Mouse (Mus musculus): ENCODE results near the gene Pttg1. TPM values are rescaled to one million over a fixed set of nuclear protein-coding genes. Genes with fewer than 3 reads are reported as not detected.

Pttg1 gene
- total RNA-seq (2021): 10 to 100 TPM; 21.2 to 24.3 TPM
- long read RNA-seq, experiment 1, transcript Pttg1-206 (5 exons, 948 nt): major isoform, 8 of 13 reads
- long read RNA-seq, experiment 1, partial matches to known transcripts: 0 of 13 reads
- long read RNA-seq, experiment 1, other reads (novel, unspliced or antisense): 2 of 13 reads
- long read RNA-seq, experiment 2, transcript Pttg1-202 (6 exons, 741 nt): minor isoform, 12 of 38 reads
- long read RNA-seq, experiment 2, transcript Pttg1-206 (5 exons, 948 nt): major isoform, 14 of 38 reads
- long read RNA-seq, experiment 2, partial matches to known transcripts: 4 of 38 reads
- long read RNA-seq, experiment 2, other reads (novel, unspliced or antisense): 0 of 38 reads

GRCm38 (mm10) chr11:43425824-43426413, at the start of gene Pttg1:
Gene Pttg1, minus strand, starts transcription at chr11:43426251.
- DNase-seq (ENCODE audit: low spot score in 2 of 2): peak; percentile 40 to 71

- no peak for DNase-seq (ENCODE audit: low spot score in 2 of 2)
Observed at GRCm38 (mm10) chr11:43474225-43474774, 48.2 kb upstream of the Pttg1 start, which contains the start of gene C1qtnf2. Gene C1qtnf2, plus strand, starts transcription at chr11:43474276.

- DNase-seq (ENCODE audit: low spot score in 2 of 2): no peak
Observed at GRCm38 (mm10) chr11:43473635-43474224, 47.7 kb upstream of the Pttg1 start.

DNA sequence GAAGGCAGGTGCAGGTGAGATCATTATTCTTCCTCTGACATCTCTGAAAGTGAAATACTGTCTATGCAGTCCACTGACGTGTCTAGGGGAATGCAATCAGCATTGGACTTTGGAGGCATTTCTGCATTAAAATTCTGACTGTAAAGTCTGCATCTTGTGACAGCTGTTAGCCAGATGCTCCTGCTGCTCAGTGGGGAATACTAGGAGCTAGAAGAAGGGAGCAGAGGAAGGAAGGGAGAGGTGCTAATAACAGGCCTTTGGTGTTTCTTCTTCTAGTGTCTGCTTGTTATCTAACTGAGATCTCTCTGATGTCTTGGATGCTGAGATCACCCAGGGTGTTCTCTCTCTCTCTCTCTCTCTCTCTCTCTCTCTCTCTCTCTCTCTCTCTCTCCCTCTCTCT, 47.1 kb upstream of the Pttg1 start:
- DNase-seq (ENCODE audit: low spot score in 2 of 2): no peak

DNA sequence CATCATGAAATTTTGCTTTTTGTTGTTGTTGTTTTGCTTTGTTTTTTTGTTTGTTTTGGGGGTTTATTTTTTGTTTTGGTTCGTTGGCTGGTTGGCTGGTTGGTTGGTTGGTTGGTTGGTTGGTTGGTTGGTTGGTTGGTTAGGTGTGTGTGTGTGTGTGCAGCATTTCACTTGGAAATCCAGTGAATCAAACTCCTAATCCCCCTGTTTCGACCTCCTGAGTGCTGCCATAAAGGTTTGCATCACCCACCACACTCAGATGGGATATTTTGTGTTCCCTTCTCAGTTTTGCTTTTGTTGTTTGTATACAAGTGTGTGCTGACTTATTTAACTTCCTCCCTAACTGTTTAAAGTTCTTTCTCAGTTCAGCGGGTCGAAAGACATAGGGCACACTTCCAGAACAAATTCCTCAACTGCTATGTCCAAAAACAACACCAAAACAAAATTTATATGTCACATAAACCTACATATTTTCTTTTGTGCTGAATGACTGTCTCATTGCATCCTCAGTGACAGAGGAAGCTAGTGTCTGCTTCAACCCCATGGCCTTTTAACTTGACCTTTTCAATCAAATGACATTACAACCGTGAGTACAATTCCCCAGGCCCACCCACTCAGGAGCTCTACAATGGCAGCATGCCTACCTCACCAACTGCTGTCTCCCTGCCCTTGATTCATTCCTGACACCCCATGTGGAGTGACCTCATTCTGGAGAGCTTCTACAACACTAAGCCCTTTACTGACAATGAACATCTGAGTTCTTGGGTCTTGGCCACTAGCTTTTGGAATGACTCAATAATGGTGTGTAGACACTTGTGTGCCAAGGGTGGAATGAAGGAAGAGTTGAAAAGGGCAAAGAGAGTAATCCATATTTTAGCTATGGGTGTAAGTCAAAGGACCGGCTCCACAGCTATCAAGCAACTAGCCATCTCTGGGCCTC, 45.1 kb upstream of the Pttg1 start:
- no peak for DNase-seq (ENCODE audit: low spot score in 2 of 2)

DNA sequence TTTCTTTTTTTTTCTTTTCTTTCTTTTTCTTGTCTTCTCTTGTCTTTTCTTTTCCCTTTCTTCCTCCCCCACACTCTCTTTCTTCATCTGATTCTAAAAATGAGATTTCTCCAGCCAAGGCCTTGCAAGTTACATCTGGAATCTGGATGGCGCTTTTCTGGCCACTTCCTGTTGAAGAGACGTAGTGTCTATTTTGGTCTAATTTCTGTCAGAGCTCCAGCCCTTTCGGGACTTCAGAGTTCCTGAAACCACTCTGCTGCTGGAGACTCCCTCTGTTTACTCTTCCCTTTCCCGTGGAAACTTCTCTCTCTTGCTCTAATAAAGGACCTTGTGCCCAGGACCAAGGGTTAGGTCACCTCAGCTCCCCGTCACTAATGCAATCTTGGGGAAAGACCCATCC, 44.1 kb upstream of the Pttg1 start:
- no peak for DNase-seq (ENCODE audit: low spot score in 2 of 2)

DNA sequence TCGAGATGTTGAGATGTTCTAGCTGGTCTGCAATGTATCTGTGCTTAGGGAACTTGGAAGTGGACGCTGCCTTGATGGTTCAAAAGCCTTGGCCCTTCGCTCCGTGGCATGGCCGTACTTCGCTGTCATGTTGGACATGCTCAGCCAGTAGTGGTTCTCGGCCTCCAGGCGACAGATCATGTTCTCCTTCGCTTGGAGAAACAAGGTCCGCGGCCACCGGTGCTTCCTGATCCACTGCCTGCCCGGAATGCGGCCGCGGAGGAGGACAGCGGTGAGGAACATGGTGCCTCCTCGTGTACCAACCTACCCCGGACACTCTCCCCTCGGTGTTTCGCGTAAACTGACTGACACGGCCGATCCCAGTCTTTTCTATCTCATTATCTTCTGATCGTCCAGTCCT, 37.2 kb upstream of the Pttg1 start:
- no peak for DNase-seq (ENCODE audit: low spot score in 2 of 2)

DNA sequence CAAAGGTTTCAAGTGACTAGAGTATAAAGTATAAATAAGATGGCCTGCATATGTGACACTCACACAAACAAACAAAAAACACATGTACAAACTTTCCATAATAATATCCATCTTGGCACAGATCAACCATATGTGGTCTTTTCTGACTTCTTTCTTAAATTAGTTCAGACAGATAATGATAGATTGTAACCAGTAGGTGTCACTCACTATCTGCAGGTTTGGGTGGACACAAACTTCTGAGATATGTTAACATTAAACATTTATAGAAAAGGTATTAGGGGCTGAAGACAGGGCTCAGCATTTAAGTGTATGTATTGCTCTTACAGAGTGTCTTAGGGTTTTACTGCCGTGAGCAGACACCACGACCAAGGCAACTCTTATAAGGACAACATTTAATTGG, 26.2 kb upstream of the Pttg1 start:
- no peak for DNase-seq (ENCODE audit: low spot score in 2 of 2)

GRCm38 (mm10) chr11:43451322-43451721, 25.3 kb upstream of the Pttg1 start:
- DNase-seq (ENCODE audit: low spot score in 2 of 2): no peak

GRCm38 (mm10) chr11:43449916-43450315, 23.9 kb upstream of the Pttg1 start:
- no peak for DNase-seq (ENCODE audit: low spot score in 2 of 2)

- DNase-seq (ENCODE audit: low spot score in 2 of 2): no peak
Observed at GRCm38 (mm10) chr11:43443183-43443582, 17.1 kb upstream of the Pttg1 start.

- no peak for DNase-seq (ENCODE audit: low spot score in 2 of 2)
Observed at GRCm38 (mm10) chr11:43441121-43441520, 15.1 kb upstream of the Pttg1 start.

DNA sequence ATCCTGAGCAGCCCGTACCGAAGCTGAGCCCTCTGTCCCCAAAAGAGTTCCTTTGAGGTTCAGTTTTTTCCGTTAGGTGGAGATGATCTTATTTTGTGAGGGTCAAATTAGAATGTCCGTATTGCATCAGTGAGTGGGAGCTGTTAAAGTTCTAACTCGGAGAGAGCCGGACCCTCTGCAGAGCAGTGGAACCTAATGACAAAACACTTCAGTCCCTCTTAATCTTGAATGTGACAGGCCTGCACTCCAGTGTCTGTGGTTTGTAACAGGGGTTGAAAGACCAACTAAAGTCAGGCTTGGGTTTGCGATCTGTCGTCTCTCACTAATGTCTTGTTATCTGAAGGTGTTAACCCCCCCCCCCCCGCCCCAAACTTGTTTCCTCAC, 8.0 kb upstream of the Pttg1 start:
- DNase-seq (ENCODE audit: low spot score in 2 of 2): no peak

- peak; percentile 59 to 70 for DNase-seq (ENCODE audit: low spot score in 2 of 2)
Observed at GRCm38 (mm10) chr11:43433254-43434023, 7.4 kb upstream of the Pttg1 start, which contains the start of gene Slu7. Gene Slu7, plus strand, starts transcription at chr11:43433744.

GRCm38 (mm10) chr11:43426414-43426884, 398 bp upstream of the Pttg1 start:
- DNase-seq (ENCODE audit: low spot score in 2 of 2): no peak

- DNase-seq (ENCODE audit: low spot score in 2 of 2): no peak
Observed at GRCm38 (mm10) chr11:43425166-43425709, 813 bp downstream of the Pttg1 start.

- DNase-seq (ENCODE audit: low spot score in 2 of 2): no peak
Observed at GRCm38 (mm10) chr11:43424386-43424785, 1.7 kb downstream of the Pttg1 start.

DNA sequence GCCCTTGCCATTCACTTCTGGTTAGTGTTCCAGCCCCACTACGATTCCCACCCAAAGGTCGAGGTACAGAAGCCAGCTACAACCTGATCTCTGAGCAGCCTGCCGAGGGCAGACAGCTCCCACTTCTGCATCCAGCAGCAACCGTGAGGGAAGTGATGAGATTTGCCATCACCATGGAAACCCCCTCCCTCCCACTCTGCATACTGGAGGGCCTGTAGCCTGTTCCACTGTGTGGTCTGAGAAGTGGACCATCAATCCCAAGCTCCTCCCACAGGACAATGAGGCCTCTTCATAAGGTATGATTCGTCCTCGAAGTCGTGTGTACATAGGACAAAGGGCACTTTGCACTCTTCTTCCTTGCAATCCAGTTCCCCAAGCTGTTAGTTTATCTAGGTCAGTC, 8.8 kb downstream of the Pttg1 start:
- no peak for DNase-seq (ENCODE audit: low spot score in 2 of 2)

- DNase-seq (ENCODE audit: low spot score in 2 of 2): peak; percentile 73 to 85
Observed at GRCm38 (mm10) chr11:43412771-43413451, 13.1 kb downstream of the Pttg1 start.

Measured in layer of hippocampus, postnatal 14 days (tissue).